In genomic region chr10:115984308-115984707, GRCm38 (mm10) we compare ENCODE assay signal across 15 mouse cellular contexts. TPM values are rescaled to one million over a fixed set of nuclear protein-coding genes. Genes with fewer than 3 reads are reported as not detected.
"Had no signal": no experiment of that assay in that cellular context is flagged by ENCODE, and none has a peak within 500 bp of the region (broad histone marks: within the 10 kb centered on the region; RNA-seq: fewer than 3 reads in every experiment).

No protein-coding gene starts in this region.

- ATAC-seq: intestine, embryonic 16.5 days; midbrain, embryonic 16.5 days had no signal

- H3K27ac ChIP-seq: liver, embryonic 13.5 days; macrophage; midbrain, embryonic 12.5 days had no signal

- H3K4me3 ChIP-seq: liver, embryonic 13.5 days; midbrain, embryonic 12.5 days had no signal

- H3K27me3 ChIP-seq: liver, embryonic 13.5 days; midbrain, embryonic 12.5 days had no signal

- H3K4me1 ChIP-seq: liver, embryonic 13.5 days; midbrain, embryonic 12.5 days had no signal

- H3K9me3 ChIP-seq: liver, embryonic 13.5 days; midbrain, embryonic 12.5 days had no signal

- H3K9ac ChIP-seq: liver, embryonic 13.5 days; midbrain, embryonic 12.5 days had no signal

- DNase-seq: kidney, adult 18-20 months; kidney, adult 9 months; kidney, postnatal 14 days; kidney, postnatal 4 days; liver, embryonic 13.5 days; lung, adult 2 months; lung, postnatal 14 days; right cerebral cortex, postnatal 25 days; thymus, adult 18-20 months; thymus, postnatal 4 days had no signal

- H3K36me3 ChIP-seq: liver, embryonic 13.5 days; midbrain, embryonic 12.5 days had no signal

- H3K4me2 ChIP-seq: liver, embryonic 13.5 days; midbrain, embryonic 12.5 days had no signal

RNA-seq across cellular contexts. Expression of gene Ptprr, which starts 33.7 kb away (rescaled TPM):
- polyA plus RNA-seq: liver, adult 2 months; macrophage had no signal
